Mouse (Mus musculus): ENCODE measurements at regions not wholly inside any gene's neighbourhood (a gene's known extent, or its start where the extent isn't known, plus 50 kb on each side); places are given as distances from the start of the nearest gene placed in this dataset.
"Not testable (repeated sequence)": the region's sequence is repeated elsewhere in the genome, so short reads cannot be mapped to it uniquely, and the experiment has no call there.

DNA sequence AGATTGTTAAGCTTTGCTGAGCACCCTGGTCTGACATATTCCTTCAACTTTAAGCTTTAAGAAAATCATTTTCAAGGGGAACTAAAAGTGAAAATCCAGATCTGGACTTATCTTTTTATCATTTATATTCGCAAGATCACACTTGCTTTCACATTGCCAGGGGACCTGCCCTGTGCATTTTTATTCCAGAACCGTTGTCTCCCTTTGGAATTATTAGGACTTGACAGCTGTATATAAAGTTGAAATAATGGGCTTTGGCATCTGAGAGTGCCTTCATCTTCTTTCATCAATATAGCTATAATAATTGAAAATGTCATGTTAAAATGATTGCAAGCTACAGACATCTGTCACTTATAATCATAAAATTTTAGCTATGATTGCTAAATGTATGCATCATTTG, 276.8 kb upstream of the Olfm3 start:
- DNase-seq (ENCODE audit: low spot score), result no peak

GRCm38 (mm10) chr3:114635362-114635761, 268.5 kb upstream of the Olfm3 start:
- DNase-seq (ENCODE audit: low spot score), result peak; percentile 0

DNA sequence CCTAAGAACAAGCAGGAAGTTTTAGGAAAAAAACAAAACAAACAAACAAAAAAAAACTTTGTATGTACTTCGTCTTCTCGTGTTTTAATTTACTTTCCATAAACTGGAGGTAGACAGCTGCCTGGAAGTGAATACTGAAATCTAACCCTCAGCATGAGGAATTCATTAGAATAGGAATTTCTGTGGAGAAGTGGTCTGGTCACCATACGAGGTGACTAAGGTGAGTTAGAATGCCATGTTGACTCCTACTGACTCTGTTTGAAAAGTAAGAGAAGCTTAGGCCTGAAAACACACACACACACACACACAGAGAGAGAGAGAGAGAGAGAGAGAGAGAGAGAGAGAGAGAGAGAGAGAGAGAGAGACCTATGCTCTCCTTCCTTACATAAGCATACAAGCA, 255.9 kb upstream of the Olfm3 start:
- no peak for DNase-seq (ENCODE audit: low spot score)

DNA sequence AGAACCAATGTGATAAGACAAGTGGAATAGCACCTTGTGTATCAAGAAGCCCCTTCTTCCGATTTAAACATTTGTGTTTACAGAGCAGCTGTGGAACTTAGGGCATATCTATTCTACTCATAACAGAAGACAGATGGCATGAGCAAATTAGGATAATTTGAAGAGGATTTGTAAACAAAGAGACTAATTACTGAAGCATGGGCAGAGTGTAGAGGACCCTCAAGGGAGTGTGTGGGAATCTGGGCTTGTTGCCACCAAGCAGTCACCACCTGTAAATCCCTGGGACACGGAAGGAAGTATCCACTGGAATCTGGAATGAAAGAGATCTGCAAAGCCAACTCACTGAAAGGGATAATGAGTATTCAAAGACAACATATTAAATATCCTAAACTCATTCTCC, 205.9 kb upstream of the Olfm3 start:
- no peak for DNase-seq (ENCODE audit: low spot score)

GRCm38 (mm10) chr3:114725131-114725530, 178.7 kb upstream of the Olfm3 start:
- no peak for DNase-seq (ENCODE audit: low spot score)

- DNase-seq (ENCODE audit: low spot score), result no peak
Measured at GRCm38 (mm10) chr3:114736426-114736825, 167.5 kb upstream of the Olfm3 start.

DNA sequence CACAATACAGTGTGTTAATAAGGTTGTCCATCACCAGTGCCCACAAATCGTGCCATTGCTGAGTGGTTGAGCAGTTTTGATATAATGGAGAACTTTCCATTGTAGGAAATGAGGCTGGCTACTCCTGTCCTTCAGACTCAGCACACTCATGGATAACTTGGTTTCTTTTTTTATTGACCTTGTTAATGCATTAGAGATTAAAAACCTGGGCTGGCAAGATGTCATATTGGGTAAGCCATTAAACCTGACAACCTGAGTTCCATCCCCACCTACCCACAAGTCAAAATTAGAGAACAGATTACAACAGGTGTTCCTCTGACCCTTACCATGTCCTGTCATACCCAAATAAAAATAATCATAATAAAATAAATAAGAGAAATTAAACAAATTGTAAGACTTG, 159.7 kb upstream of the Olfm3 start:
- DNase-seq (ENCODE audit: low spot score), result no peak

DNA sequence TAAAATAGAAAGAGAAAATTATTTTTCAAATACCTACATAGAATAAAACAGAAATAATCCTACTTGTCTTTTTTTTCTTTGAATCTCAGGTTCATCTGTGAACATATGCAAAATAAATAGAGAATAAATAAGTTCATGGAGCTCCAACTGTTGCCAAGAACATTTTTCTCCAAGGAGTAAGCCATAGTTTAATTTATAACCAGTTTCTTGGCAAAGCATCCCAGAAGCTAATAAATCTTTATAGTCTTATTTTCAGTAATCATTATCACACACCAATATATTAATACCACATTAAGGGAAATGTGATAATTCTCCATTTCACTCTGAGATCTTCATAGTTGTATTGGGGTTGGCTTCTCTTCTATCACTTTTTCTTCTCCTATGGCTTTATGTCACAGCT, 158.7 kb upstream of the Olfm3 start:
- no peak for DNase-seq (ENCODE audit: low spot score)

GRCm38 (mm10) chr3:114757313-114757712, 146.6 kb upstream of the Olfm3 start:
- no peak for DNase-seq (ENCODE audit: low spot score)

DNA sequence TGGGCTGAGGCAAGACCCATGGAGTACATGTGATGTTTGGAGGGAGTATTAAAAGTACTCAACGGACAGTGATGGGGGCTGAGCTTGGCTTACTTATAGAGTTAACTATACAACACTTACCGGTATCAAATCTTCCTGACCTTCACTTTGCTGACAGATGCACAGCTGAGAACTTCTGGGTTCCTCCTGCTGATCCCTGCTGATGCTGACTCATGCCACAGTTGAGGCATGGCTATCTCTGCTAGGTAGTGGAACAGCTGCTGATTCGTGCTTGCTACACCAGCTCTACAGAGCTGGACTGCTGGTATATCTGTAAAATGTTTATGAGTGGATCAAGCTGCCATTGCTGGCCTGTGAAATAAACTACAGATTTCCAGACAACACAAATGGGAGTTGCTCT, 145.3 kb upstream of the Olfm3 start:
- no peak for DNase-seq (ENCODE audit: low spot score)

GRCm38 (mm10) chr3:114759290-114760002, 144.4 kb upstream of the Olfm3 start:
- no peak for DNase-seq (ENCODE audit: low spot score)

DNA sequence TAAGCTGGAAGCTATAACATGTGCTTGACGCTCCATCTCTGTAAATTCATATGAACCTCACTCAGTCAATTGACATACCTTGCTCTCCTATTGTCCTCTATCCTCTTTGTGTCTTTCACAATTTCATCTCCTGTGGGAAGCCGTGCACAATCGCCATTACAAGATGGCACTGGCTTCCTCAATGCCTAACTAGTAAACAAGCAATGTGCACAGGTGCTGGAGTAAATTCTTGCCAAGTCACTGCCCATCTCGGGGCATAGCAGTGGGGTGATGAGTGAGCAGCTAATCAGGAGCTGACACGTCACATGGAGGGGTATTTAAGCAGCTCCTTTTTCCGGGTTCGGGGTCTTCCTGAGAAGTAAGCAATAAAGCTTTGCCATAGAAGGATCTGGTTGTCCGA, 141.5 kb upstream of the Olfm3 start:
- not testable (repeated sequence) for DNase-seq (ENCODE audit: low spot score)

GRCm38 (mm10) chr3:114789082-114789481, 114.8 kb upstream of the Olfm3 start:
- DNase-seq (ENCODE audit: low spot score), result no peak

GRCm38 (mm10) chr3:114790005-114790404, 113.9 kb upstream of the Olfm3 start:
- DNase-seq (ENCODE audit: low spot score), result no peak

- no peak for DNase-seq (ENCODE audit: low spot score)
Measured at GRCm38 (mm10) chr3:114833120-114833519, 70.8 kb upstream of the Olfm3 start.
